Mouse (Mus musculus): Measurements from ENCODE around the gene Proser2.

Gene Proser2

GRCm38 (mm10) chr2:6129555-6130355, at the start of gene Proser2:
Proser2 (minus strand) TSS chr2:6130211.
- DNase-seq: peak; percentile 67 to 77

- DNase-seq: no peak
Observed at GRCm38 (mm10) chr2:6179749-6180117, 49.7 kb upstream of the Proser2 start.

- DNase-seq: no peak
Observed at GRCm38 (mm10) chr2:6178901-6179748, 49.1 kb upstream of the Proser2 start.

- DNase-seq: no peak
Observed at GRCm38 (mm10) chr2:6173013-6173412, 43.0 kb upstream of the Proser2 start.

- no peak for DNase-seq
Observed at GRCm38 (mm10) chr2:6168560-6168959, 38.5 kb upstream of the Proser2 start.

- DNase-seq: peak; percentile 75 to 82
Observed at GRCm38 (mm10) chr2:6167843-6168558, 38.0 kb upstream of the Proser2 start.

GRCm38 (mm10) chr2:6165771-6166170, 35.8 kb upstream of the Proser2 start:
- DNase-seq: no peak

- no peak for DNase-seq
Observed at GRCm38 (mm10) chr2:6164606-6165290, 34.7 kb upstream of the Proser2 start.

GRCm38 (mm10) chr2:6162366-6163040, 32.5 kb upstream of the Proser2 start:
- DNase-seq: no peak

GRCm38 (mm10) chr2:6159735-6160134, 29.7 kb upstream of the Proser2 start:
- DNase-seq: no peak

GRCm38 (mm10) chr2:6159219-6159618, 29.2 kb upstream of the Proser2 start:
- DNase-seq: no peak

GRCm38 (mm10) chr2:6157635-6158034, 27.6 kb upstream of the Proser2 start:
- no peak for DNase-seq

GRCm38 (mm10) chr2:6157208-6157607, 27.2 kb upstream of the Proser2 start:
- DNase-seq: no peak

GRCm38 (mm10) chr2:6149801-6150200, 19.8 kb upstream of the Proser2 start:
- no peak for DNase-seq

GRCm38 (mm10) chr2:6146901-6147300, 16.9 kb upstream of the Proser2 start:
- peak; percentile 19 to 37 for DNase-seq

GRCm38 (mm10) chr2:6146257-6146656, 16.2 kb upstream of the Proser2 start:
- DNase-seq: no peak

GRCm38 (mm10) chr2:6145611-6146010, 15.6 kb upstream of the Proser2 start:
- no peak for DNase-seq

- no peak for DNase-seq
Observed at GRCm38 (mm10) chr2:6142915-6143654, 13.1 kb upstream of the Proser2 start.

GRCm38 (mm10) chr2:6140572-6141161, 10.7 kb upstream of the Proser2 start:
- no peak for DNase-seq

GRCm38 (mm10) chr2:6133871-6134270, 3.9 kb upstream of the Proser2 start:
- no peak for DNase-seq

- no peak for DNase-seq
Observed at GRCm38 (mm10) chr2:6128881-6129280, 1.1 kb downstream of the Proser2 start.
